Mouse (Mus musculus): Measurements from ENCODE around the gene Cdca3. TPM values are rescaled to one million over a fixed set of nuclear protein-coding genes. Genes with fewer than 3 reads are reported as not detected.

Gene Cdca3
- polyA plus RNA-seq (2015; fragmentation: Nextera tagmentation; extraction: Ambion mirVana): 187 and 193 TPM in 2 replicates

- ATAC-seq (ENCODE audit: low FRiP score, low TSS enrichment): peak; percentile 96
- Histone ChIP-seq H3K9ac (replicated peaks; ENCODE audit: low read length) (peak within 1 kb of the TSS; percentile 83), H3K27me3 (ENCODE audit: insufficient read depth, low read length) (no peaks in the 10 kb centered on the region), H3K4me1 (ENCODE audit: insufficient read depth, low read length) (peaks cover 22% of the 10 kb centered on the region), H3K4me3 (ENCODE audit: low read length) (peak within 1 kb of the TSS; percentile 68), H3K4me2 (replicated peaks; ENCODE audit: low read depth, low read length) (peak within 1 kb of the TSS; percentile 94), H3K27ac (ENCODE audit: low read length) (peak within 1 kb of the TSS; percentile 96), H3K36me3 (ENCODE audit: insufficient read depth, low read length) (peaks cover 30% of the 10 kb centered on the region), H3K9me3 (ENCODE audit: low read length) (no peaks in the 10 kb centered on the region)
- under 1% methylated on average over 55 of the region's 55 CpGs for WGBS
Measured at GRCm38 (mm10) chr6:124828868-124829798, at the start of gene Cdca3, which contains the start of gene Usp5. Cdca3 (plus strand) TSS chr6:124829547. Usp5 (minus strand) TSS chr6:124829484.

DNA sequence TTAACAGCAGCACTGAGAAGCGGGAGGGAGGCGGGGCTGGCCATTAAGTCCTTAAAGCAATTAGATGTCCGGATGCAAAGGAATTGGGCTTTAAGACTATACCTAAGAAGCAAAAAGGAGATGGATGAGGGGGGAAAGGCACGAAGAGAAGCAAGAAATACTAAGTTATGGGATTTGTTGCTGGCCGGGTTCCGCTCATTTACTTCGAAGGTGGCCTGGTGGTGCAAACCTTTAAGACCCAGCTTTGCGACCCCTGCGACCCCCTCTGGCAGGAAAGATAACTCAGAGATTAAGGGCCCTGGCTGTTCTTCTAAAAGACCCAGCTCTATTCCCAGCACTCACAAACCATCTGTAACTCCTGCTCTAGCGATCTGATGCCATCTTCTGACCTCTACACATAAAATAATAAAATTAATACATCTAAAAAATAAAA, 49.3 kb upstream of the Cdca3 start:
- ATAC-seq (ENCODE audit: low FRiP score, low TSS enrichment): 0 out of 2 replicates have a peak, but pooled peaks have one; percentile 21
- H3K9me3 ChIP-seq (ENCODE audit: low read length): no peaks in the 10 kb centered on the region
- H3K9ac ChIP-seq (replicated peaks; ENCODE audit: low read length): peak overlapping the region; percentile 60

DNA sequence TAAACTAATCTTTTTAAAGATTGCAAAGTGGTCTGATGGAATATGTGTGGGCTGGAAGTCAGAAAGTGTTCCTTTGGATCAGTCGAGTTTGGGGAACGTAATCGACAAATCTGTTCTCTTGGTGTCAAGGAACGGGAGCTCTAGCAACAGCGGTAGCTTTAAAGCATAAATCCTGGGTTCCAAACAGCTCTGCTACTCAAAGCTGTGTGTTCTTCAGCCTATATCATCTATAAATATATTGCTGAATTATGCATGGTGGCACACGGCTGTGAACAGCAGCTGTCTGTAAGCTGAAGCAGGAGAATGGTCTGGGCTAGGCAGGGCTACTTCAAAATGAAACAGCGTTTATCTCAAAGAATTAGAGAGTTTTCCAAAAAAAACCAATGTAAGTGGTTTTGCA, 48.4 kb upstream of the Cdca3 start:
- H3K27me3 ChIP-seq (ENCODE audit: insufficient read depth, low read length): no peaks in the 10 kb centered on the region
- 84% methylated on average over 7 of the region's 7 CpGs for WGBS
- peaks cover 21% of the 10 kb centered on the region for H3K4me1 ChIP-seq (ENCODE audit: insufficient read depth, low read length)
- H3K36me3 ChIP-seq (ENCODE audit: insufficient read depth, low read length): no peaks in the 10 kb centered on the region
- H3K9me3 ChIP-seq (ENCODE audit: low read length): no peaks in the 10 kb centered on the region
- no peak overlapping the region for H3K9ac ChIP-seq (replicated peaks; ENCODE audit: low read length)
- H3K4me2 ChIP-seq (replicated peaks; ENCODE audit: low read depth, low read length): no peak overlapping the region
- H3K4me3 ChIP-seq (ENCODE audit: low read length): no peak overlapping the region
- no peak for ATAC-seq (ENCODE audit: low FRiP score, low TSS enrichment)
- no peak overlapping the region for H3K27ac ChIP-seq (ENCODE audit: low read length)

More for the DNA sequence above, 49.3 kb upstream of the Cdca3 start:
- WGBS: 6% methylated on average over 10 of the region's 10 CpGs
- no peak overlapping the region for H3K27ac ChIP-seq (ENCODE audit: low read length)
- no peaks in the 10 kb centered on the region for H3K36me3 ChIP-seq (ENCODE audit: insufficient read depth, low read length)
- H3K4me1 ChIP-seq (ENCODE audit: insufficient read depth, low read length): peaks cover 21% of the 10 kb centered on the region
- H3K4me2 ChIP-seq (replicated peaks; ENCODE audit: low read depth, low read length): peak overlapping the region; percentile 70
- H3K27me3 ChIP-seq (ENCODE audit: insufficient read depth, low read length): no peaks in the 10 kb centered on the region
- H3K4me3 ChIP-seq (ENCODE audit: low read length): peak overlapping the region; percentile 45

GRCm38 (mm10) chr6:124782436-124782835, 46.9 kb upstream of the Cdca3 start:
- H3K27me3 ChIP-seq (ENCODE audit: insufficient read depth, low read length): no peaks in the 10 kb centered on the region
- peak overlapping the region; percentile 18; the same call in 1 of the 2 replicates for H3K4me3 ChIP-seq (ENCODE audit: low read length)
- 27% methylated on average over 6 of the region's 6 CpGs for WGBS
- H3K27ac ChIP-seq (ENCODE audit: low read length): no peak overlapping the region
- 0 out of 2 replicates have a peak, but pooled peaks have one; percentile 36 for ATAC-seq (ENCODE audit: low FRiP score, low TSS enrichment)
- peak overlapping the region; percentile 39 for H3K4me2 ChIP-seq (replicated peaks; ENCODE audit: low read depth, low read length)
- H3K9ac ChIP-seq (replicated peaks; ENCODE audit: low read length): no peak overlapping the region
- no peaks in the 10 kb centered on the region for H3K36me3 ChIP-seq (ENCODE audit: insufficient read depth, low read length)
- H3K9me3 ChIP-seq (ENCODE audit: low read length): no peaks in the 10 kb centered on the region
- H3K4me1 ChIP-seq (ENCODE audit: insufficient read depth, low read length): peaks cover 21% of the 10 kb centered on the region

DNA sequence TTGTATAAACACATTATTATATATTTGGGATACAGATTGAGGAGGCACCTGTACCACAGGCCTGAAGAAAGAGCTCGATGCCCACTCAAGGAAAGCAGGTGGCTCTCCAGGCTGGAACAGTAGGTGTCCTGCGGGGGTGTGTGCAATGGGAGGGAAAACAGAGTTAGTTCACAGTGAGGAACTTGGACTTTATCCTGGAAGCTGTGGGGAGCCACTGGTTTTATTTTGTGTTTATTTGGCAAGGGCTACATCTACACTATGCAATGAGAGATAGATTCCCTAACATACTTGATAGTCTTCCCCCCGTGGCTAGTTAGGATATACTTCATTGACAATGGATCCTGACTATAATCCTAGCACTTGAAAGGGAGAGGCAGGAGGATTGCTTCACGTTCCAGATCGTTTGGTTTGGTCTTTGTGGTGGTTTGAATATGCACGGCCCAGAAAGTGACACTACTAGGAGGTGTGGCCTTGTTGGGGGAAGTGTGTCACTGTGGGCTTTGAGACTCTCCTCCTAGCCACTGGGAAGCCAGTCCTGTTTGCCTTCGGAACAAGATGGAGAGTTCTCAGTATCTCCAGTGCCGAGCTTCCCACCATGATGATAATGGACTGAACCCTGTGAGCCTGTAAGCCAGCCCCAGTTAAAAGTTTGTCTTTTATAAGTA, 42.5 kb upstream of the Cdca3 start:
- H3K4me2 ChIP-seq (replicated peaks; ENCODE audit: low read depth, low read length): no peak overlapping the region
- no peak overlapping the region for H3K27ac ChIP-seq (ENCODE audit: low read length)
- WGBS: 42% methylated on average over 8 of the region's 8 CpGs
- no peak overlapping the region for H3K9ac ChIP-seq (replicated peaks; ENCODE audit: low read length)
- no peaks in the 10 kb centered on the region for H3K27me3 ChIP-seq (ENCODE audit: insufficient read depth, low read length)
- no peak for ATAC-seq (ENCODE audit: low FRiP score, low TSS enrichment)
- H3K9me3 ChIP-seq (ENCODE audit: low read length): no peaks in the 10 kb centered on the region
- H3K36me3 ChIP-seq (ENCODE audit: insufficient read depth, low read length): no peaks in the 10 kb centered on the region
- H3K4me3 ChIP-seq (ENCODE audit: low read length): no peak overlapping the region
- peaks cover 11% of the 10 kb centered on the region; the same call in 1 of the 2 replicates for H3K4me1 ChIP-seq (ENCODE audit: insufficient read depth, low read length)

DNA sequence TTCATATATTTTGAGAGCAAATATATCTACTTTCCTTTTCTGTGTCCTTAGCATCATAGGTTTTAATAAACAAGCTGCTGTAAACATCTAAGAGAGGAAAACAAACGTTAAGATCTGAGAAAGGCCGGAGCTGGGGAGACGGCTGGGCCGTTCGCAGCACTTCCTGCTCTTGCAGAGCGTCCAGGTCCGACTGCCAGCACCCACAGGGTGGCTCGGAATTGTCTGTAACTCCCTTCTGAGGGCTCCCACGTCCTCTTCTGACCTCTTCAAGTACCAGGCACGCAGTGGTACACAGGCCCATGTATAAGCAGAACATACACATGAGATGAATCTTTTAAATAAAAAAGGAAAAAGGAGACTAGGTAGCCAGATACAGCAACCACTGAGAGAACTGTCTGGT, 41.6 kb upstream of the Cdca3 start:
- Histone ChIP-seq H3K36me3 (ENCODE audit: insufficient read depth, low read length) (no peaks in the 10 kb centered on the region), H3K9ac (replicated peaks; ENCODE audit: low read length) (no peak overlapping the region), H3K4me1 (ENCODE audit: insufficient read depth, low read length) (peaks cover 6% of the 10 kb centered on the region; the same call in 1 of the 2 replicates), H3K9me3 (ENCODE audit: low read length) (no peaks in the 10 kb centered on the region), H3K27ac (ENCODE audit: low read length) (no peak overlapping the region), H3K27me3 (ENCODE audit: insufficient read depth, low read length) (no peaks in the 10 kb centered on the region), H3K4me2 (replicated peaks; ENCODE audit: low read depth, low read length) (no peak overlapping the region), H3K4me3 (ENCODE audit: low read length) (no peak overlapping the region)
- 69% methylated on average over 10 of the region's 10 CpGs for WGBS
- no peak for ATAC-seq (ENCODE audit: low FRiP score, low TSS enrichment)

DNA sequence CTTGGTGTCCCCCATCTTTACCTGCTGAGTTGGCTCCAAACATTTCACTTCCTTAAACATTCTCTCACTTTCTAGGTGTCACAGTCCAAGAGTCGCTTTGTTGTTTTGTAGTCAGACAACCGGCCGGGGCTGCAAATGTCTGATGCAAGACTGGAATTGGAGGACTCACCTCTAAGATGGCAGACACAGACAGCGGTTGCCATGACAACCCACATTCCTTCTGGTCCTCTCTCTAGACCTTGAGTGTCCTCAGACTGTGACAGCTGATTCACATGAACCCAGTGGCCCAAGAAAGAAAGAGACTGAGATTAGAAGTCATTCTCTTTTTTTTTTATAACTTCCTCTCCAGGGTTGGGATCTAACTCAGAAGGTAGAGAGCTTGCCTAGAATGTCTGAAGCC, 39.8 kb upstream of the Cdca3 start:
- peak overlapping the region; percentile 15; the same call in 1 of the 2 replicates for H3K27ac ChIP-seq (ENCODE audit: low read length)
- WGBS: 77% methylated on average over 4 of the region's 4 CpGs

GRCm38 (mm10) chr6:124790121-124790520, 39.2 kb upstream of the Cdca3 start:
- no peak overlapping the region for H3K9ac ChIP-seq (replicated peaks; ENCODE audit: low read length)
- H3K4me1 ChIP-seq (ENCODE audit: insufficient read depth, low read length): 0 out of 2 replicates have a peak, but pooled peaks cover 5% of the 10 kb centered on the region
- H3K4me2 ChIP-seq (replicated peaks; ENCODE audit: low read depth, low read length): no peak overlapping the region
- 28% methylated on average over 4 of the region's 4 CpGs for WGBS
- 0 out of 2 replicates have a peak, but pooled peaks have one; percentile 59 for ATAC-seq (ENCODE audit: low FRiP score, low TSS enrichment)
- H3K27me3 ChIP-seq (ENCODE audit: insufficient read depth, low read length): no peaks in the 10 kb centered on the region
- no peaks in the 10 kb centered on the region for H3K36me3 ChIP-seq (ENCODE audit: insufficient read depth, low read length)
- no peaks in the 10 kb centered on the region for H3K9me3 ChIP-seq (ENCODE audit: low read length)
- no peak overlapping the region for H3K4me3 ChIP-seq (ENCODE audit: low read length)
- H3K27ac ChIP-seq (ENCODE audit: low read length): peak overlapping the region; percentile 41; the same call in 1 of the 2 replicates

More for the DNA sequence above, 39.8 kb upstream of the Cdca3 start:
- H3K4me1 ChIP-seq (ENCODE audit: insufficient read depth, low read length): 0 out of 2 replicates have a peak, but pooled peaks cover 5% of the 10 kb centered on the region
- H3K36me3 ChIP-seq (ENCODE audit: insufficient read depth, low read length): no peaks in the 10 kb centered on the region
- ATAC-seq (ENCODE audit: low FRiP score, low TSS enrichment): no peak
- no peaks in the 10 kb centered on the region for H3K27me3 ChIP-seq (ENCODE audit: insufficient read depth, low read length)
- H3K9me3 ChIP-seq (ENCODE audit: low read length): no peaks in the 10 kb centered on the region
- no peak overlapping the region for H3K4me2 ChIP-seq (replicated peaks; ENCODE audit: low read depth, low read length)
- no peak overlapping the region for H3K9ac ChIP-seq (replicated peaks; ENCODE audit: low read length)
- no peak overlapping the region for H3K4me3 ChIP-seq (ENCODE audit: low read length)

DNA sequence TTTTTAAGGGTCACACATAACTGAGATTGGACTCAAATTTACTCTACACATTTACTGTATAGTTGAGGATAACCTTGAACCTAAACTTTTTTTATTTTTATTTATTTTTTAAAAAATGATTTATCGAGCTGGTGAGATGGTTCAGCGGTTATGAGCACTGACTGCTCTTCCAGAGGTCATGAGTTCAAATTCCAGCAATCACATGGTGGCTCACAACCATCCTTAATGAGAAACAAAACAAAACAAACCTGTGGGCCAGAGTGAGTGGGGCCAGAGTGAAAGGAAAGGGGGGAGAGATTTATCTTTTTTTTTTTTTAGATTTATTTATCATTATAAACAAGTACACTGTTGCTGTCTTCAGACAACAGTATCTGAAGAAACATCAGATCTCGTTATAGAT, 37.4 kb upstream of the Cdca3 start:
- H3K27ac ChIP-seq (ENCODE audit: low read length): no peak overlapping the region
- H3K4me2 ChIP-seq (replicated peaks; ENCODE audit: low read depth, low read length): no peak overlapping the region
- H3K9ac ChIP-seq (replicated peaks; ENCODE audit: low read length): no peak overlapping the region
- H3K4me1 ChIP-seq (ENCODE audit: insufficient read depth, low read length): peaks cover 13% of the 10 kb centered on the region; the same call in 1 of the 2 replicates
- ATAC-seq (ENCODE audit: low FRiP score, low TSS enrichment): no peak
- 65% methylated on average over 3 of the region's 3 CpGs for WGBS
- H3K27me3 ChIP-seq (ENCODE audit: insufficient read depth, low read length): no peaks in the 10 kb centered on the region
- H3K36me3 ChIP-seq (ENCODE audit: insufficient read depth, low read length): no peaks in the 10 kb centered on the region
- H3K9me3 ChIP-seq (ENCODE audit: low read length): no peaks in the 10 kb centered on the region
- H3K4me3 ChIP-seq (ENCODE audit: low read length): no peak overlapping the region

All from kidney, embryonic 16.5 days (tissue).